Mouse (Mus musculus) lung, embryonic 15.5 days (tissue): ENCODE measurements around the gene Chchd6. TPM values are rescaled to one million over a fixed set of nuclear protein-coding genes. Genes with fewer than 3 reads are reported as not detected.

Experiments used
- ATAC-seq: fragments of 200-750 bp; cut with Nextera tagmentation; 2 replicates; pipeline ENCODE4 v1.8.0; 2017; ENCODE audit warnings: moderate number of reproducible peaks, borderline replicate concordance; ENCODE audit not compliant: low FRiP score, low TSS enrichment; ENCODE audit errors: extremely low read depth
- H3K27ac ChIP-seq: fragments of 300-500 bp; sonication (generic); 2 replicates; pipeline ENCODE4 v1.5.1; 2015; ENCODE audit warnings: moderate library complexity, mild to moderate bottlenecking, inconsistent platforms
- H3K27me3 ChIP-seq: fragments of 300-500 bp; sonication (generic); 2 replicates; pipeline ENCODE4 v1.6.1; 2015; ENCODE audit warnings: inconsistent platforms
- H3K36me3 ChIP-seq: fragments of 300-500 bp; sonication (generic); 2 replicates; pipeline ENCODE4 v1.6.1; 2015; ENCODE audit warnings: inconsistent platforms
- H3K4me1 ChIP-seq: fragments of 300-500 bp; sonication (generic); 2 replicates; pipeline ENCODE4 v1.6.1; 2015; ENCODE audit warnings: inconsistent platforms
- H3K4me2 ChIP-seq: fragments of 300-500 bp; sonication (generic); 2 replicates; pipeline ENCODE4 v1.6.1; 2015; ENCODE audit warnings: inconsistent platforms, mild to moderate bottlenecking, moderate library complexity
- H3K4me3 ChIP-seq: fragments of 300-500 bp; sonication (generic); 2 replicates; pipeline ENCODE4 v1.5.1; 2015; ENCODE audit warnings: mild to moderate bottlenecking, inconsistent platforms
- H3K9ac ChIP-seq: fragments of 300-500 bp; sonication (generic); 2 replicates; pipeline ENCODE4 v1.6.1; 2015; ENCODE audit warnings: inconsistent platforms
- H3K9me3 ChIP-seq: fragments of 300-500 bp; sonication (generic); 2 replicates; pipeline ENCODE4 v1.6.1; 2016; ENCODE audit warnings: inconsistent platforms
- WGBS: fragments of 180-500 bp; shearing (Covaris S2); methylation state at CpG from one replicate; pipeline ENCODE4 v1.1.7; 2015; 5-methylcytosine and 5-hydroxymethylcytosine counted together
- polyA plus RNA-seq: library from polyadenylated mRNA; unstranded; fragments of >200 nt; fragmentation: Nextera tagmentation; extraction: Ambion mirVana; gene quantifications from 2 replicates; pipeline ENCODE4 v1.2.1, GENCODE M21; 2015

Gene Chchd6
- polyA plus RNA-seq, 1 experiment from 2014 or later = 60.8 TPM

- Histone ChIP-seq H3K27me3 (peaks cover 8% of the 10 kb centered on the region; the same call in 1 of the 2 replicates), H3K4me1 (peaks cover 40% of the 10 kb centered on the region), H3K9me3 (no peaks in the 10 kb centered on the region), H3K4me2 (peak overlapping the region; percentile 97), H3K27ac (no peak overlapping the region), H3K9ac (no peak overlapping the region; the same call in 1 of the 2 replicates), H3K4me3 (peak overlapping the region; percentile 99; the same call in 1 of the 2 replicates), H3K36me3 (peaks cover 7% of the 10 kb centered on the region; the same call in 1 of the 2 replicates)
- WGBS = 62% methylated on average over 20 of the region's 20 CpGs
- no peak for ATAC-seq
Measured at GRCm38 (mm10) chr6:89359771-89360708, 235.4 kb downstream of the Chchd6 start.

- Histone ChIP-seq H3K27ac (no peak overlapping the region), H3K9ac (0 out of 2 replicates have a peak overlapping the region, but pooled peaks have one; percentile 22), H3K9me3 (no peaks in the 10 kb centered on the region), H3K27me3 (peaks cover 8% of the 10 kb centered on the region; the same call in 1 of the 2 replicates), H3K36me3 (peaks cover 11% of the 10 kb centered on the region; the same call in 1 of the 2 replicates), H3K4me2 (no peak overlapping the region), H3K4me3 (no peak overlapping the region), H3K4me1 (peaks cover 40% of the 10 kb centered on the region)
- no peak for ATAC-seq
- WGBS = 71% methylated on average over 3 of the region's 3 CpGs
Measured at GRCm38 (mm10) chr6:89359192-89359591, 236.3 kb downstream of the Chchd6 start.

- Histone ChIP-seq H3K27me3 (no peaks in the 10 kb centered on the region), H3K4me1 (peaks cover 52% of the 10 kb centered on the region), H3K9me3 (no peaks in the 10 kb centered on the region), H3K4me2 (no peak overlapping the region), H3K4me3 (no peak overlapping the region), H3K9ac (no peak overlapping the region), H3K27ac (no peak overlapping the region), H3K36me3 (peaks cover 19% of the 10 kb centered on the region; the same call in 1 of the 2 replicates)
- 64% methylated on average over 7 of the region's 7 CpGs for WGBS
- ATAC-seq = no peak
Measured at GRCm38 (mm10) chr6:89355661-89356060, 239.8 kb downstream of the Chchd6 start.

- peaks cover 49% of the 10 kb centered on the region for H3K4me1 ChIP-seq
- 76% methylated on average over 12 of the region's 12 CpGs for WGBS
- no peaks in the 10 kb centered on the region for H3K27me3 ChIP-seq
- no peak overlapping the region for H3K4me2 ChIP-seq
- ATAC-seq = no peak
- no peak overlapping the region for H3K27ac ChIP-seq
- no peaks in the 10 kb centered on the region for H3K9me3 ChIP-seq
- peaks cover 21% of the 10 kb centered on the region for H3K36me3 ChIP-seq
- H3K4me3 ChIP-seq = no peak overlapping the region
- no peak overlapping the region for H3K9ac ChIP-seq
Measured at GRCm38 (mm10) chr6:89354726-89355125, 240.7 kb downstream of the Chchd6 start.

GRCm38 (mm10) chr6:89354076-89354475, 241.4 kb downstream of the Chchd6 start:
- no peak for ATAC-seq
- H3K4me1 ChIP-seq = peaks cover 43% of the 10 kb centered on the region
- no peak overlapping the region for H3K9ac ChIP-seq
- H3K27me3 ChIP-seq = no peaks in the 10 kb centered on the region
- H3K4me2 ChIP-seq = no peak overlapping the region
- WGBS = 69% methylated on average over 5 of the region's 5 CpGs
- peaks cover 28% of the 10 kb centered on the region for H3K36me3 ChIP-seq
- no peaks in the 10 kb centered on the region for H3K9me3 ChIP-seq
- H3K4me3 ChIP-seq = no peak overlapping the region
- no peak overlapping the region for H3K27ac ChIP-seq

GRCm38 (mm10) chr6:89353101-89353500, 242.4 kb downstream of the Chchd6 start:
- no peak overlapping the region for H3K9ac ChIP-seq
- no peak overlapping the region for H3K4me3 ChIP-seq
- 66% methylated on average over 8 of the region's 8 CpGs for WGBS
- no peak overlapping the region for H3K4me2 ChIP-seq
- H3K4me1 ChIP-seq = peaks cover 34% of the 10 kb centered on the region
- H3K36me3 ChIP-seq = peaks cover 30% of the 10 kb centered on the region
- ATAC-seq = no peak
- no peak overlapping the region for H3K27ac ChIP-seq
- no peaks in the 10 kb centered on the region for H3K27me3 ChIP-seq
- H3K9me3 ChIP-seq = no peaks in the 10 kb centered on the region

GRCm38 (mm10) chr6:89351441-89352137, 243.9 kb downstream of the Chchd6 start:
- Histone ChIP-seq H3K9ac (no peak overlapping the region), H3K27ac (peak overlapping the region; percentile 78), H3K4me3 (no peak overlapping the region), H3K36me3 (peaks cover 37% of the 10 kb centered on the region), H3K4me2 (no peak overlapping the region), H3K4me1 (peaks cover 34% of the 10 kb centered on the region), H3K27me3 (no peaks in the 10 kb centered on the region), H3K9me3 (no peaks in the 10 kb centered on the region)
- ATAC-seq = peak; percentile 61
- 21% methylated on average over 5 of the region's 5 CpGs for WGBS

GRCm38 (mm10) chr6:89350520-89350919, 244.9 kb downstream of the Chchd6 start:
- Histone ChIP-seq H3K27me3 (no peaks in the 10 kb centered on the region), H3K4me3 (no peak overlapping the region), H3K36me3 (peaks cover 38% of the 10 kb centered on the region), H3K9me3 (no peaks in the 10 kb centered on the region), H3K9ac (no peak overlapping the region), H3K4me2 (no peak overlapping the region), H3K4me1 (peaks cover 42% of the 10 kb centered on the region), H3K27ac (peak overlapping the region; percentile 78; the same call in 1 of the 2 replicates)
- 100% methylated on average over 2 of the region's 2 CpGs for WGBS
- ATAC-seq = no peak

GRCm38 (mm10) chr6:89350037-89350515, 245.4 kb downstream of the Chchd6 start:
- Histone ChIP-seq H3K27ac (no peak overlapping the region), H3K9ac (no peak overlapping the region), H3K4me1 (peaks cover 47% of the 10 kb centered on the region), H3K36me3 (peaks cover 38% of the 10 kb centered on the region), H3K4me3 (no peak overlapping the region), H3K9me3 (no peaks in the 10 kb centered on the region), H3K27me3 (no peaks in the 10 kb centered on the region), H3K4me2 (no peak overlapping the region)
- WGBS = 60% methylated on average over 1 of the region's 1 CpGs
- no peak for ATAC-seq

GRCm38 (mm10) chr6:89348363-89348762, 247.1 kb downstream of the Chchd6 start:
- H3K36me3 ChIP-seq = peaks cover 38% of the 10 kb centered on the region
- 81% methylated on average over 9 of the region's 9 CpGs for WGBS

GRCm38 (mm10) chr6:89347792-89348191, 247.7 kb downstream of the Chchd6 start:
- Histone ChIP-seq H3K9me3 (no peaks in the 10 kb centered on the region), H3K27me3 (no peaks in the 10 kb centered on the region), H3K36me3 (peaks cover 42% of the 10 kb centered on the region), H3K4me2 (no peak overlapping the region), H3K4me3 (no peak overlapping the region), H3K27ac (no peak overlapping the region), H3K4me1 (peaks cover 51% of the 10 kb centered on the region), H3K9ac (no peak overlapping the region)
- no peak for ATAC-seq
- 81% methylated on average over 1 of the region's 1 CpGs for WGBS

More at GRCm38 (mm10) chr6:89348363-89348762, 247.1 kb downstream of the Chchd6 start:
- peaks cover 56% of the 10 kb centered on the region for H3K4me1 ChIP-seq
- no peaks in the 10 kb centered on the region for H3K27me3 ChIP-seq
- no peak for ATAC-seq
- no peak overlapping the region for H3K27ac ChIP-seq
- H3K4me2 ChIP-seq = no peak overlapping the region
- H3K4me3 ChIP-seq = no peak overlapping the region
- H3K9ac ChIP-seq = no peak overlapping the region
- H3K9me3 ChIP-seq = no peaks in the 10 kb centered on the region
